Comparison of ENCODE assay signal across 20 mouse cellular contexts in genomic region chr13:36527761-36528160, GRCm38 (mm10).
A peak's percentile ranks its signal among the peaks of the same experiment; 100 is the strongest.
DNase-seq lines count a peak whose midpoint lies in the region; ATAC-seq and TF ChIP-seq lines count a peak whose summit lies in the region.
"Had no signal": no experiment of that assay in that cellular context is flagged by ENCODE, and none has a peak within 500 bp of the region (broad histone marks: within the 10 kb centered on the region; RNA-seq: fewer than 3 reads in every experiment).

No protein-coding gene starts in this region.

- H3K4me3 ChIP-seq in heart, adult 2 months = no peak overlapping the region
- peak overlapping the region; percentile 42 for H3K4me3 ChIP-seq in megakaryocyte, embryonic 14.5 days (replicated peaks)
- H3K4me3 ChIP-seq: embryonic facial prominence, embryonic 12.5 days; embryonic facial prominence, embryonic 15.5 days; heart, embryonic 12.5 days; heart, embryonic 15.5 days; hindbrain, embryonic 12.5 days; hindbrain, embryonic 15.5 days had no signal

- no peak for TF ChIP-seq CTCF in heart, adult 2 months (IDR thresholded peaks at IDR 0.05)

- peaks cover 31% of the 10 kb centered on the region for H3K9me3 ChIP-seq in megakaryocyte, embryonic 14.5 days
- H3K9me3 ChIP-seq: embryonic facial prominence, embryonic 12.5 days; embryonic facial prominence, embryonic 15.5 days; heart, embryonic 12.5 days; heart, embryonic 15.5 days; hindbrain, embryonic 12.5 days; hindbrain, embryonic 15.5 days had no signal

- intact Hi-C loops in heart, adult 2 months (cut with DNase I) = no loop called here
- intact Hi-C loops in heart, postnatal 14 days (cut with DNase I) = no loop called here

- no peaks in the 10 kb centered on the region for H3K36me3 ChIP-seq in heart, adult 2 months (ENCODE audit: control insufficient read depth, insufficient read depth, low read length)
- H3K36me3 ChIP-seq in megakaryocyte, embryonic 14.5 days (replicated peaks; ENCODE audit: low read length) = no peaks in the 10 kb centered on the region
- H3K36me3 ChIP-seq: embryonic facial prominence, embryonic 12.5 days; embryonic facial prominence, embryonic 15.5 days; heart, embryonic 12.5 days; heart, embryonic 15.5 days; hindbrain, embryonic 12.5 days; hindbrain, embryonic 15.5 days had no signal

- no peak for TF ChIP-seq POLR2A in heart, adult 2 months (IDR thresholded peaks at IDR 0.05; ENCODE audit: insufficient read depth, low read depth, low read length)

- H3K27me3 ChIP-seq in heart, adult 2 months (ENCODE audit: control insufficient read depth, insufficient read depth, low read length) = no peaks in the 10 kb centered on the region
- peaks cover 2% of the 10 kb centered on the region for H3K27me3 ChIP-seq in megakaryocyte, embryonic 14.5 days (replicated peaks)
- H3K27me3 ChIP-seq: embryonic facial prominence, embryonic 12.5 days; embryonic facial prominence, embryonic 15.5 days; heart, embryonic 12.5 days; heart, embryonic 15.5 days; hindbrain, embryonic 12.5 days; hindbrain, embryonic 15.5 days had no signal

- H3K4me1 ChIP-seq in heart, adult 2 months (ENCODE audit: control insufficient read depth, insufficient read depth, low read length) = peaks cover 3% of the 10 kb centered on the region; the same call in 1 of the 2 replicates
- H3K4me1 ChIP-seq in megakaryocyte, embryonic 14.5 days = no peaks in the 10 kb centered on the region
- H3K4me1 ChIP-seq: embryonic facial prominence, embryonic 15.5 days had no signal

- no peak for TF ChIP-seq EP300 in heart, adult 2 months (IDR thresholded peaks at IDR 0.05; ENCODE audit: insufficient read depth, low read depth, low read length)

- 0 out of 2 replicates have a peak, but pooled peaks have one; percentile 18 for ATAC-seq in cerebellum, adult (ENCODE audit: insufficient number of reproducible peaks, low FRiP score, low TSS enrichment)
- no peak for ATAC-seq in megakaryocyte, adult 5-6 weeks (ENCODE audit: poor library complexity, severe bottlenecking)
- ATAC-seq: activated CD4-positive, CD25-positive, alpha-beta regulatory T cell, adult 4 months; forebrain, embryonic 14.5 days; forebrain, postnatal 0 days had no signal

- no peaks in the 10 kb centered on the region for H3K79me2 ChIP-seq in heart, adult 2 months (replicated peaks; ENCODE audit: control insufficient read depth, insufficient read depth, low read length)

- peak overlapping the region; percentile 1; the same call in 1 of the 2 replicates for H3K27ac ChIP-seq in heart, adult 2 months
- H3K27ac ChIP-seq: embryonic facial prominence, embryonic 12.5 days; embryonic facial prominence, embryonic 15.5 days; hindbrain, embryonic 12.5 days; hindbrain, embryonic 15.5 days had no signal

- DNase-seq in cerebellum, adult 18-20 months = no peak
- no peak for DNase-seq in heart, adult 2 months
- DNase-seq in heart, postnatal 14 days = no peak
- DNase-seq: adrenal gland, adult 8-10 months; adrenal gland, postnatal 25 days; cerebellum, adult 2 months; cerebellum, adult 9-11 months; cerebellum, postnatal 25 days; forebrain, postnatal 0 days had no signal

- WGBS in heart, adult 2 months = 97% methylated on average over 4 of the region's 4 CpGs

- H3K9ac ChIP-seq in heart, adult 2 months (ENCODE audit: low read depth, low read length) = no peak overlapping the region
- H3K9ac ChIP-seq: embryonic facial prominence, embryonic 12.5 days; embryonic facial prominence, embryonic 15.5 days; forebrain, postnatal 0 days; heart, embryonic 12.5 days; heart, embryonic 15.5 days; hindbrain, embryonic 12.5 days; hindbrain, embryonic 15.5 days had no signal
